Mouse (Mus musculus) limb, embryonic 14.5 days (tissue): ENCODE measurements around the gene Col4a6. TPM values are rescaled to one million over a fixed set of nuclear protein-coding genes. Genes with fewer than 3 reads are reported as not detected.

ENCODE experiments used
- ATAC-seq: fragments of 200-750 bp; cut with Nextera tagmentation; 2 replicates; pipeline ENCODE4 v1.8.0; 2017; ENCODE audit warnings: low read depth, moderate number of reproducible peaks, moderate TSS enrichment; ENCODE audit not compliant: low FRiP score
- DNase-seq: peaks from one replicate; pipeline ENCODE4 v3.0.0-alpha.2; 2015; ENCODE audit warnings: low spot score
- H3K27ac ChIP-seq: fragments of 300-500 bp; sonication (generic); replicated peaks from 2 replicates; pipeline ENCODE4 v1.5.1; 2014; ENCODE audit warnings: low read depth, mild to moderate bottlenecking, low read length, moderate library complexity, mixed read lengths
- H3K27me3 ChIP-seq: fragments of 300-500 bp; sonication (generic); 2 replicates; pipeline ENCODE4 v1.6.1; 2014; ENCODE audit warnings: low read length, mixed read lengths; ENCODE audit not compliant: control insufficient read depth, insufficient read depth
- H3K36me3 ChIP-seq: fragments of 300-500 bp; sonication (generic); 2 replicates; pipeline ENCODE4 v1.6.1; 2014; ENCODE audit warnings: mild to moderate bottlenecking, low read length, moderate library complexity, mixed read lengths; ENCODE audit not compliant: control insufficient read depth, insufficient read depth
- H3K4me1 ChIP-seq: fragments of 300-500 bp; sonication (generic); 2 replicates; pipeline ENCODE4 v1.6.1; 2014; ENCODE audit warnings: antibody characterized with exemption, low read length, mixed read lengths; ENCODE audit not compliant: control insufficient read depth, insufficient read depth
- H3K4me2 ChIP-seq: fragments of 300-500 bp; sonication (generic); replicated peaks from 2 replicates; pipeline ENCODE4 v1.6.1; 2014; ENCODE audit warnings: low read depth, mild to moderate bottlenecking, low read length, moderate library complexity; ENCODE audit not compliant: severe bottlenecking
- H3K4me3 ChIP-seq: fragments of 300-500 bp; sonication (generic); replicated peaks from 2 replicates; pipeline ENCODE4 v1.5.1; 2014; ENCODE audit warnings: low read length
- H3K9ac ChIP-seq: fragments of 300-500 bp; sonication (generic); 2 replicates; pipeline ENCODE4 v1.6.1; 2014; ENCODE audit warnings: mild to moderate bottlenecking, low read depth, low read length, moderate library complexity; ENCODE audit not compliant: severe bottlenecking
- H3K9me3 ChIP-seq: fragments of 300-500 bp; sonication (generic); 2 replicates; pipeline ENCODE4 v1.6.1; 2016; ENCODE audit warnings: low read length; ENCODE audit not compliant: control insufficient read depth
- POLR2A ChIP-seq: fragments of 200-500 bp; IDR thresholded peaks from 2 replicates; pipeline ENCODE4 v1.8.0; 2012; ENCODE audit warnings: inconsistent platforms, mild to moderate bottlenecking, moderate library complexity, borderline replicate concordance; ENCODE audit not compliant: insufficient read depth, insufficient read length; ENCODE audit errors: extremely low read depth
- whole genome bisulfite sequencing: fragments of 180-500 bp; shearing (Covaris S2); extraction: QIAGEN DNeasy Blood & Tissue Kit; methylation state at CpG from one replicate; pipeline ENCODE4 v1.1.7; 2014; 5-methylcytosine and 5-hydroxymethylcytosine counted together
- polyA plus RNA-seq, 2 experiments: library from polyadenylated mRNA; depleted of rRNA in 1 of 2; stranded (reverse) in 1 of 2; unstranded in 1 of 2; fragments of >200 nt; fragmentation: Nextera tagmentation in 1 of 2; extraction: Ambion mirVana in 1 of 2; gene quantifications; 2 replicates each; pipeline versions ENCODE4 v1.2.1 to v1.2.3; 2012 to 2014

Col4a6 gene
- polyA plus RNA-seq, 2 experiments, result 2.1 to 2.6 TPM

DNA sequence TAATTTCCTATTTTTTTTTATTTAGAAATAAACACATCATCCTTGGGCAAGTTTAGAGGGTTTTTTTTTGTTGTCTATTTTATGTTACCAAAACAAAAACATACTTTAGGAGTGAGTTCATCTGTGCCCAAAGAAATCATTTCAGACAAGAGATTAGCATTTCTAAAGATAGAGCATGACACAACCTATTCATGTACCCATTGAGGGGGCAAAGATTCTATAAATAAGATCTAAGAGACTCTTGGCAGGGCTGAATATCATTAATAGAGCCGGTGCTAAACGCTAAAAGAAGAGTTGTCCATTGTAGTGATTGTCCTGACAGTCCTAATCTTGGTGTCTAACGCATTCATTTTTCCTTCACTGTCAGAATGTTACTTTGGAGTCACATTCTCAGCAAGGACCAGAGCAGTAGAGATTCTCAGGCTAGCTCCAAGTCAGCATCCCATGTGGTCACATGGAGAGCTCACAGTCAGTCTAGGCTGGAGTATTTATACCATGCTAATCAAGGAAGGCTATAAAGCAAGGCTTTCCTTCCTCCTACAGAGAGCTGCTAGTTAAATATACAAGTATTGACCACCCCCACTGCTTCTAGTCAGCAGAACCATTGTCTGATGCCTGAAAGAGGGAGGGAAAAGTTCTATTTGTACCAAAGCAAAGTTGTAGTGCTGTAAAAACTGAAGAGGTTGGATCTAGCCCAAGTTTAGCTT is 88.3 kb downstream of the Col4a6 start:
- no peak overlapping the region for H3K4me2 ChIP-seq
- H3K4me3 ChIP-seq, result no peak overlapping the region
- H3K9me3 ChIP-seq, result no peaks in the 10 kb centered on the region
- WGBS, result 86% methylated on average over 3 of the region's 3 CpGs
- H3K9ac ChIP-seq, result no peak overlapping the region
- no peaks in the 10 kb centered on the region for H3K36me3 ChIP-seq
- no peak overlapping the region for H3K27ac ChIP-seq
- DNase-seq (no peak), ATAC-seq (no peak)
- H3K27me3 ChIP-seq, result no peaks in the 10 kb centered on the region
- no peak for TF ChIP-seq POLR2A
- H3K4me1 ChIP-seq, result no peaks in the 10 kb centered on the region

- TF ChIP-seq POLR2A, result no peak
- no peaks in the 10 kb centered on the region for H3K36me3 ChIP-seq
- ATAC-seq (no peak), DNase-seq (no peak)
- H3K4me2 ChIP-seq, result no peak overlapping the region
- no peak overlapping the region for H3K4me3 ChIP-seq
- no peaks in the 10 kb centered on the region for H3K27me3 ChIP-seq
- H3K27ac ChIP-seq, result no peak overlapping the region
- H3K9me3 ChIP-seq, result no peaks in the 10 kb centered on the region
- H3K9ac ChIP-seq, result no peak overlapping the region
- 78% methylated on average over 2 of the region's 2 CpGs for WGBS
- H3K4me1 ChIP-seq, result no peaks in the 10 kb centered on the region
Observed at GRCm38 (mm10) chrX:141384632-141385031, 89.2 kb downstream of the Col4a6 start.

GRCm38 (mm10) chrX:141370276-141370675 is 103.6 kb downstream of the Col4a6 start:
- no peak for TF ChIP-seq POLR2A
- H3K4me3 ChIP-seq, result no peak overlapping the region
- no peaks in the 10 kb centered on the region for H3K9me3 ChIP-seq
- no peaks in the 10 kb centered on the region for H3K36me3 ChIP-seq
- H3K9ac ChIP-seq, result no peak overlapping the region
- DNase-seq, result no peak
- H3K27me3 ChIP-seq, result no peaks in the 10 kb centered on the region
- no peak overlapping the region for H3K27ac ChIP-seq
- H3K4me1 ChIP-seq, result no peaks in the 10 kb centered on the region
- no peak for ATAC-seq
- no peak overlapping the region for H3K4me2 ChIP-seq
- WGBS, result 92% methylated on average over 1 of the region's 1 CpGs

DNA sequence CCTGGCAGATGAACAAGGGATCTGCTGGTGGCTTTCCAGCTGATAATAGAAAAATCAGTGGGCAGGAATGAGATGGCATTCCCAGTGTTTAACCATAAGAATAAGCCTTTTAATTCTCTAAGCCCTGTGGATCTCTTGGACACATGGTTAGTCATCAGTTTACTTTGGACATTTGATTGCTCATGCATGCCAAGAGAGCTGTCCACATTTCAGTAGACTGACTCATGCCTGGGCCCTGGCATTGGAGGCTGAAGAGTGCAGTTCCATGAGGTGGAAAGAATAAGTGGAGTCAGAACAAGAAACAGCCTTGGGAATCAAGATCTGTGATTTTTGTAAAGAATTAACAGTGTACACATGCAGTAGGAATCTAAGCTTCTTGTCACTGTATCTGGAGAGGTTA is 110.5 kb downstream of the Col4a6 start:
- Histone ChIP-seq H3K4me2 (no peak overlapping the region), H3K4me3 (no peak overlapping the region), H3K36me3 (no peaks in the 10 kb centered on the region), H3K27me3 (no peaks in the 10 kb centered on the region), H3K27ac (no peak overlapping the region), H3K9ac (no peak overlapping the region), H3K9me3 (no peaks in the 10 kb centered on the region), H3K4me1 (no peaks in the 10 kb centered on the region)
- DNase-seq, result no peak
- no peak for ATAC-seq
- TF ChIP-seq POLR2A, result no peak

- no peaks in the 10 kb centered on the region for H3K9me3 ChIP-seq
- WGBS, result 55% methylated on average over 2 of the region's 2 CpGs
- H3K27me3 ChIP-seq, result no peaks in the 10 kb centered on the region
- H3K36me3 ChIP-seq, result no peaks in the 10 kb centered on the region
- H3K4me2 ChIP-seq, result no peak overlapping the region
- no peak for TF ChIP-seq POLR2A
- no peaks in the 10 kb centered on the region for H3K4me1 ChIP-seq
- DNase-seq, result no peak
- H3K27ac ChIP-seq, result no peak overlapping the region
- ATAC-seq, result no peak
- H3K4me3 ChIP-seq, result no peak overlapping the region
- H3K9ac ChIP-seq, result no peak overlapping the region
Observed at GRCm38 (mm10) chrX:141341417-141341816, 132.5 kb downstream of the Col4a6 start.
